Comparison of ENCODE assay signal across 24 mouse cellular contexts in the genomic region with DNA sequence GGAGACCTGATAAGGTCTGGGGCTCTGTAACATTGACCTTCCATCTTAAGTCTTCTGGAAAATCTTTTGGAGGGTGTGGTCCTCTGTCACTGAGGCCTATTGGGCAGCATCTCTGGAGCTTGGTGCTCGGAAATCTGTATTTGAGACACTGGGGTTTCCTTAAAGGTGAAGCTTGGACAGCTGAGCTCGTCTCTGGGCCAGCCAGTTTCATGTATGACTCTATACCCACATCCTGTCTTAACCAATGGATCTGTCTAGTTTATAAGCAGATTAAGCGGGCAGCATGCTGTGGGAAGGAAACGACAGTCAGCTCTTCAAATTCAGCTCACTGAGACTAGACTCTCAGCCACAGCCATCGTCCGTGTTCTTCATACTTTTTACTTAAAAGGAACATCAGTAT. TPM values are rescaled to one million over a fixed set of nuclear protein-coding genes. Genes with fewer than 3 reads are reported as not detected.
DNase-seq lines count a peak whose midpoint lies in the region; ATAC-seq lines count a peak whose summit lies in the region.
"Had no signal": no experiment of that assay in that cellular context is flagged by ENCODE, and none has a peak within 500 bp of the region (broad histone marks: within the 10 kb centered on the region; RNA-seq: fewer than 3 reads in every experiment).

No protein-coding gene starts in this region.

- ATAC-seq in activated CD4-positive, CD25-positive, alpha-beta regulatory T cell, adult 4 months: peak; percentile 92
- ATAC-seq: forebrain, embryonic 14.5 days; hindbrain, embryonic 16.5 days; intestine, embryonic 15.5 days had no signal

- DNase-seq in thymus, postnatal 0 days (ENCODE audit: low spot score): peak; percentile 17
- no peak for DNase-seq in thymus, postnatal 4 days
- peak; percentile 68 for DNase-seq in naive thymus-derived CD4-positive, alpha-beta T cell, adult 2 months (ENCODE audit: low read depth)
- DNase-seq in adrenal gland, postnatal 10 days: no peak
- DNase-seq in gastrocnemius, postnatal 10 days: no peak
- no peak for DNase-seq in left cerebral cortex, adult 8-10 months (ENCODE audit: low spot score in 2 of 2)
- DNase-seq: adrenal gland, adult 2 months; adrenal gland, postnatal 36 days; cerebellum, adult 8-10 months; cerebellum, postnatal 14 days; embryo, embryonic 11 days; gastrocnemius, postnatal 14 days; heart, postnatal 4 days had no signal

RNA-seq across cellular contexts. Expression of gene Ermn, which starts 54.4 kb away (rescaled TPM):
- polyA plus RNA-seq in thymus, postnatal 0 days (2015; fragmentation: Nextera tagmentation; extraction: Ambion mirVana): 0.10 and 0.12 TPM in 2 replicates
- under 1 TPM; 0.13 to 0.17 TPM for polyA plus RNA-seq in activated CD4-positive, CD25-positive, alpha-beta regulatory T cell, adult 4 months (2017; shearing (Covaris generic))
- not detected for total RNA-seq in adrenal gland, postnatal 10 days (2021)
- not detected for total RNA-seq in gastrocnemius, postnatal 10 days (2021)
- total RNA-seq in left cerebral cortex, adult 8-10 months (2022): 10 to 100 TPM; 35.1 to 43.3 (median 37.8) TPM
- total RNA-seq: adrenal gland, adult 2 months; adrenal gland, postnatal 36 days; common myeloid progenitor, adult 5-6 weeks; gastrocnemius, postnatal 14 days; heart, adult 8-10 months; heart, postnatal 4 days; MEL had no signal
- polyA plus RNA-seq: adrenal gland, adult 2 months; erythroblast, embryonic 14.5 days; gonadal fat pad, adult 2 months; heart, embryonic 13.5 days; heart, postnatal 0 days had no signal

Comparison
In these comparisons a context has a peak if more than half of its experiments do, and no peak if none do; other contexts are left out.
1. DNase-seq: peak in thymus, postnatal 0 days (single experiment) and naive thymus-derived CD4-positive, alpha-beta T cell, adult 2 months (single experiment); none in thymus, postnatal 4 days (single experiment), adrenal gland, postnatal 10 days (single experiment), gastrocnemius, postnatal 10 days (single experiment) and left cerebral cortex, adult 8-10 months (0 of 2).
2. RNA of gene Ermn, which starts 54.4 kb away (total RNA-seq): 35.1 to 43.3 TPM in left cerebral cortex, adult 8-10 months; not detected in gastrocnemius, postnatal 10 days and not detected in adrenal gland, postnatal 10 days; every median in the first group is over 10 times any median in the second.